In the genomic region with DNA sequence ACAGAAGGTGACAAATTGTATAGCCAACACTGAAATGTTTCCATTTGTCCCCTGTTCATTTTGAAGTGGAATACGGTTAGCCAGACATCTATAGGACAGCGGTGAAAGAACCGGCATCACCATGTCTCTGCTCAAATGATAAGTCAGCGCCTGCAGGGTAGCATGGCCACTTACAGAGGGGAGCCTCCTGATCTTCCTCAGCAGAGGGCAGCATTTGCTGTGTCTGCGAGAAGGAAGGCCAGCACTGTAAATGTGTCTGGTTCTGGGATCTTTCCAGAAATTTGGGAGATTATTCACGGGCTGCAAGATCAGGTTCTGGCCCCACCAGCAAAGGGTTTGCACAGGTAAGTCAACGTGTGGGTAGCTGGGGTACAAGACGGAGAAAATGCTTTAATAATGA, we compare ENCODE assay signal across 8 mouse cellular contexts. TPM values are rescaled to one million over a fixed set of nuclear protein-coding genes. Genes with fewer than 3 reads are reported as not detected.
DNase-seq lines count a peak whose midpoint lies in the region; ATAC-seq lines count a peak whose summit lies in the region.

No protein-coding gene starts in this region.

- DNase-seq in heart, postnatal 10 days = peak; percentile 16 to 47
- no peak for DNase-seq in heart, postnatal 36 days
- peak; percentile 64 to 72 for DNase-seq in right cerebral cortex, postnatal 10 days (ENCODE audit: low spot score in 2 of 2)
- no peak for DNase-seq in right cerebral cortex, postnatal 36 days (ENCODE audit: low spot score in 2 of 2)
- DNase-seq in embryo, embryonic 10 days (ENCODE audit: low spot score) = peak; percentile 68
- DNase-seq in lung, postnatal 10 days = peak; percentile 41
- no peak for DNase-seq in spleen, postnatal 14 days (ENCODE audit: low spot score in 2 of 2)

- no peak for ATAC-seq in cerebellum, adult (ENCODE audit: insufficient number of reproducible peaks, low FRiP score, low TSS enrichment)

- intact Hi-C loops in heart, postnatal 10 days (cut with DNase I) = loop anchor here (5.0 kb wide), 1 partner anchor 310 kb away; no protein-coding TSS in a partner anchor
- intact Hi-C loops in heart, postnatal 36 days (cut with DNase I) = loop anchor here (1.0 kb wide), 1 partner anchor 310 kb away; no protein-coding TSS in a partner anchor

RNA-seq across cellular contexts. Expression of gene Foxo3, which starts 51.0 kb away (rescaled TPM):
- 10 to 100 TPM; 44.1 to 68.3 TPM for total RNA-seq in heart, postnatal 10 days (2021)
- total RNA-seq in heart, postnatal 36 days (2021) = 100 to 1,000 TPM in 1 of 2 experiments, 10 to 100 TPM in 1; 86.1 to 111 TPM

Comparison
In these comparisons a context has a peak if more than half of its experiments do, and no peak if none do; other contexts are left out.
1. DNase-seq: peak in heart, postnatal 10 days (2 of 2), right cerebral cortex, postnatal 10 days (2 of 2), embryo, embryonic 10 days (single experiment) and lung, postnatal 10 days (single experiment); none in heart, postnatal 36 days (0 of 2), right cerebral cortex, postnatal 36 days (0 of 2) and spleen, postnatal 14 days (0 of 2).